Mouse (Mus musculus): ENCODE data around the gene Syn3.
"Not testable (repeated sequence)": the region's sequence is repeated elsewhere in the genome, so short reads cannot be mapped to it uniquely, and the experiment has no call there.

Syn3 gene

GRCm38 (mm10) chr10:86153221-86153620, 345.5 kb downstream of the Syn3 start:
- DNase-seq (ENCODE audit: low spot score), result no peak

GRCm38 (mm10) chr10:86151357-86151756, 347.3 kb downstream of the Syn3 start:
- no peak for DNase-seq (ENCODE audit: low spot score)

GRCm38 (mm10) chr10:86150076-86150475, 348.6 kb downstream of the Syn3 start:
- DNase-seq (ENCODE audit: low spot score), result no peak

- no peak for DNase-seq (ENCODE audit: low spot score)
Observed at GRCm38 (mm10) chr10:86149029-86149818, 349.5 kb downstream of the Syn3 start.

GRCm38 (mm10) chr10:86139061-86139681, 359.5 kb downstream of the Syn3 start:
- DNase-seq (ENCODE audit: low spot score), result peak; percentile 87

GRCm38 (mm10) chr10:86137589-86138173, 361.0 kb downstream of the Syn3 start:
- DNase-seq (ENCODE audit: low spot score), result no peak

GRCm38 (mm10) chr10:86137106-86137505, 361.6 kb downstream of the Syn3 start:
- no peak for DNase-seq (ENCODE audit: low spot score)

- DNase-seq (ENCODE audit: low spot score), result no peak
Observed at GRCm38 (mm10) chr10:86136249-86136648, 362.4 kb downstream of the Syn3 start.

GRCm38 (mm10) chr10:86134848-86135247, 363.8 kb downstream of the Syn3 start:
- no peak for DNase-seq (ENCODE audit: low spot score)

GRCm38 (mm10) chr10:86134336-86134735, 364.4 kb downstream of the Syn3 start:
- no peak for DNase-seq (ENCODE audit: low spot score)

GRCm38 (mm10) chr10:86132420-86132956, 366.2 kb downstream of the Syn3 start:
- no peak for DNase-seq (ENCODE audit: low spot score)

GRCm38 (mm10) chr10:86129046-86129445, 369.6 kb downstream of the Syn3 start:
- DNase-seq (ENCODE audit: low spot score), result no peak

- no peak for DNase-seq (ENCODE audit: low spot score)
Observed at GRCm38 (mm10) chr10:86126478-86126877, 372.2 kb downstream of the Syn3 start.

- no peak for DNase-seq (ENCODE audit: low spot score)
Observed at GRCm38 (mm10) chr10:86125421-86125820, 373.3 kb downstream of the Syn3 start.

- DNase-seq (ENCODE audit: low spot score), result peak; percentile 63
Observed at GRCm38 (mm10) chr10:86124115-86124514, 374.6 kb downstream of the Syn3 start.

GRCm38 (mm10) chr10:86123224-86123623, 375.5 kb downstream of the Syn3 start:
- no peak for DNase-seq (ENCODE audit: low spot score)

GRCm38 (mm10) chr10:86122456-86122855, 376.2 kb downstream of the Syn3 start:
- not testable (repeated sequence) for DNase-seq (ENCODE audit: low spot score)

- DNase-seq (ENCODE audit: low spot score), result no peak
Observed at GRCm38 (mm10) chr10:86116268-86116667, 382.4 kb downstream of the Syn3 start.

GRCm38 (mm10) chr10:86114431-86114848, 384.3 kb downstream of the Syn3 start:
- DNase-seq (ENCODE audit: low spot score), result no peak

- DNase-seq (ENCODE audit: low spot score), result no peak
Observed at GRCm38 (mm10) chr10:86108797-86109196, 389.9 kb downstream of the Syn3 start.

- DNase-seq (ENCODE audit: low spot score), result no peak
Observed at GRCm38 (mm10) chr10:86107681-86108080, 391.0 kb downstream of the Syn3 start.

GRCm38 (mm10) chr10:86103976-86104375, 394.7 kb downstream of the Syn3 start:
- DNase-seq (ENCODE audit: low spot score), result no peak

Data from lung, postnatal 25 days (tissue).